Mouse (Mus musculus): ENCODE measurements at regions not wholly inside any gene's neighbourhood (a gene's known extent, or its start where the extent isn't known, plus 50 kb on each side); places are given as distances from the start of the nearest gene placed in this dataset.

- H3K9me3 ChIP-seq (ENCODE audit: low read length): no peaks in the 10 kb centered on the region
- H3K36me3 ChIP-seq (ENCODE audit: insufficient read depth, low read length): no peaks in the 10 kb centered on the region
- no peak overlapping the region for H3K4me3 ChIP-seq (ENCODE audit: low read length)
- no peak for ATAC-seq (ENCODE audit: low FRiP score, low TSS enrichment)
- no peak overlapping the region for H3K4me2 ChIP-seq (replicated peaks; ENCODE audit: low read depth, low read length)
- no peaks in the 10 kb centered on the region for H3K27me3 ChIP-seq (ENCODE audit: insufficient read depth, low read length)
- H3K4me1 ChIP-seq (ENCODE audit: insufficient read depth, low read length): no peaks in the 10 kb centered on the region
- H3K27ac ChIP-seq (ENCODE audit: low read length): no peak overlapping the region
- 90% methylated on average over 6 of the region's 6 CpGs for WGBS
- no peak overlapping the region for H3K9ac ChIP-seq (replicated peaks; ENCODE audit: low read length)
Measured at GRCm38 (mm10) chr7:136283770-136284169, 567.6 kb upstream of the Mki67 start.

- WGBS: 100% methylated on average over 1 of the region's 1 CpGs
Measured at GRCm38 (mm10) chr7:136285606-136286005, 569.4 kb upstream of the Mki67 start.

GRCm38 (mm10) chr7:136293536-136294145 is 577.5 kb upstream of the Mki67 start:
- Histone ChIP-seq H3K27ac (ENCODE audit: low read length) (no peak overlapping the region), H3K9ac (replicated peaks; ENCODE audit: low read length) (no peak overlapping the region), H3K4me3 (ENCODE audit: low read length) (no peak overlapping the region), H3K4me1 (ENCODE audit: insufficient read depth, low read length) (peaks cover 14% of the 10 kb centered on the region), H3K36me3 (ENCODE audit: insufficient read depth, low read length) (no peaks in the 10 kb centered on the region), H3K4me2 (replicated peaks; ENCODE audit: low read depth, low read length) (no peak overlapping the region), H3K27me3 (ENCODE audit: insufficient read depth, low read length) (no peaks in the 10 kb centered on the region), H3K9me3 (ENCODE audit: low read length) (peaks cover 3% of the 10 kb centered on the region; the same call in 1 of the 2 replicates)
- WGBS: 69% methylated on average over 6 of the region's 6 CpGs
- ATAC-seq (ENCODE audit: low FRiP score, low TSS enrichment): no peak

More at GRCm38 (mm10) chr7:136285606-136286005, 569.4 kb upstream of the Mki67 start:
- H3K4me1 ChIP-seq (ENCODE audit: insufficient read depth, low read length): 0 out of 2 replicates have a peak, but pooled peaks cover 6% of the 10 kb centered on the region
- H3K36me3 ChIP-seq (ENCODE audit: insufficient read depth, low read length): no peaks in the 10 kb centered on the region
- no peak overlapping the region for H3K4me2 ChIP-seq (replicated peaks; ENCODE audit: low read depth, low read length)
- no peak overlapping the region for H3K4me3 ChIP-seq (ENCODE audit: low read length)
- H3K27ac ChIP-seq (ENCODE audit: low read length): no peak overlapping the region
- no peak for ATAC-seq (ENCODE audit: low FRiP score, low TSS enrichment)
- peaks cover 3% of the 10 kb centered on the region; the same call in 1 of the 2 replicates for H3K9me3 ChIP-seq (ENCODE audit: low read length)
- no peak overlapping the region for H3K9ac ChIP-seq (replicated peaks; ENCODE audit: low read length)
- H3K27me3 ChIP-seq (ENCODE audit: insufficient read depth, low read length): no peaks in the 10 kb centered on the region

- H3K27ac ChIP-seq (ENCODE audit: low read length): no peak overlapping the region
- ATAC-seq (ENCODE audit: low FRiP score, low TSS enrichment): no peak
- H3K4me2 ChIP-seq (replicated peaks; ENCODE audit: low read depth, low read length): no peak overlapping the region
- no peaks in the 10 kb centered on the region for H3K27me3 ChIP-seq (ENCODE audit: insufficient read depth, low read length)
- H3K9ac ChIP-seq (replicated peaks; ENCODE audit: low read length): no peak overlapping the region
- H3K36me3 ChIP-seq (ENCODE audit: insufficient read depth, low read length): no peaks in the 10 kb centered on the region
- H3K4me3 ChIP-seq (ENCODE audit: low read length): no peak overlapping the region
- H3K4me1 ChIP-seq (ENCODE audit: insufficient read depth, low read length): peaks cover 14% of the 10 kb centered on the region
- no peaks in the 10 kb centered on the region for H3K9me3 ChIP-seq (ENCODE audit: low read length)
- WGBS: 43% methylated on average over 4 of the region's 4 CpGs
Measured at GRCm38 (mm10) chr7:136294445-136294844, 578.3 kb upstream of the Mki67 start.

GRCm38 (mm10) chr7:136297901-136298513 is 581.8 kb upstream of the Mki67 start:
- Histone ChIP-seq H3K9ac (replicated peaks; ENCODE audit: low read length) (no peak overlapping the region), H3K27me3 (ENCODE audit: insufficient read depth, low read length) (no peaks in the 10 kb centered on the region), H3K4me2 (replicated peaks; ENCODE audit: low read depth, low read length) (no peak overlapping the region), H3K4me3 (ENCODE audit: low read length) (no peak overlapping the region), H3K36me3 (ENCODE audit: insufficient read depth, low read length) (no peaks in the 10 kb centered on the region), H3K4me1 (ENCODE audit: insufficient read depth, low read length) (no peaks in the 10 kb centered on the region), H3K9me3 (ENCODE audit: low read length) (no peaks in the 10 kb centered on the region), H3K27ac (ENCODE audit: low read length) (no peak overlapping the region)
- ATAC-seq (ENCODE audit: low FRiP score, low TSS enrichment): no peak
- WGBS: 83% methylated on average over 2 of the region's 2 CpGs

- ATAC-seq (ENCODE audit: low FRiP score, low TSS enrichment): no peak
- WGBS: 71% methylated on average over 4 of the region's 4 CpGs
Measured at GRCm38 (mm10) chr7:136306137-136306536, 588.3 kb upstream of the Mgmt start.

GRCm38 (mm10) chr7:136308765-136309164 is 585.6 kb upstream of the Mgmt start:
- no peaks in the 10 kb centered on the region for H3K4me1 ChIP-seq (ENCODE audit: insufficient read depth, low read length)
- no peak overlapping the region for H3K4me3 ChIP-seq (ENCODE audit: low read length)
- H3K36me3 ChIP-seq (ENCODE audit: insufficient read depth, low read length): no peaks in the 10 kb centered on the region
- H3K9ac ChIP-seq (replicated peaks; ENCODE audit: low read length): no peak overlapping the region
- no peak for ATAC-seq (ENCODE audit: low FRiP score, low TSS enrichment)
- H3K27ac ChIP-seq (ENCODE audit: low read length): no peak overlapping the region
- no peak overlapping the region for H3K4me2 ChIP-seq (replicated peaks; ENCODE audit: low read depth, low read length)
- no peaks in the 10 kb centered on the region for H3K9me3 ChIP-seq (ENCODE audit: low read length)
- no peaks in the 10 kb centered on the region for H3K27me3 ChIP-seq (ENCODE audit: insufficient read depth, low read length)

More at GRCm38 (mm10) chr7:136306137-136306536, 588.3 kb upstream of the Mgmt start:
- Histone ChIP-seq H3K36me3 (ENCODE audit: insufficient read depth, low read length) (no peaks in the 10 kb centered on the region), H3K4me2 (replicated peaks; ENCODE audit: low read depth, low read length) (no peak overlapping the region), H3K4me3 (ENCODE audit: low read length) (no peak overlapping the region), H3K4me1 (ENCODE audit: insufficient read depth, low read length) (no peaks in the 10 kb centered on the region), H3K27me3 (ENCODE audit: insufficient read depth, low read length) (no peaks in the 10 kb centered on the region), H3K9me3 (ENCODE audit: low read length) (no peaks in the 10 kb centered on the region), H3K9ac (replicated peaks; ENCODE audit: low read length) (no peak overlapping the region), H3K27ac (ENCODE audit: low read length) (no peak overlapping the region)

GRCm38 (mm10) chr7:136327281-136327680 is 567.1 kb upstream of the Mgmt start:
- no peaks in the 10 kb centered on the region for H3K9me3 ChIP-seq (ENCODE audit: low read length)
- no peaks in the 10 kb centered on the region for H3K27me3 ChIP-seq (ENCODE audit: insufficient read depth, low read length)
- no peak overlapping the region for H3K27ac ChIP-seq (ENCODE audit: low read length)
- H3K36me3 ChIP-seq (ENCODE audit: insufficient read depth, low read length): no peaks in the 10 kb centered on the region
- ATAC-seq (ENCODE audit: low FRiP score, low TSS enrichment): no peak
- no peak overlapping the region for H3K9ac ChIP-seq (replicated peaks; ENCODE audit: low read length)
- 90% methylated on average over 4 of the region's 4 CpGs for WGBS
- no peak overlapping the region for H3K4me3 ChIP-seq (ENCODE audit: low read length)
- no peak overlapping the region for H3K4me2 ChIP-seq (replicated peaks; ENCODE audit: low read depth, low read length)
- no peaks in the 10 kb centered on the region for H3K4me1 ChIP-seq (ENCODE audit: insufficient read depth, low read length)

GRCm38 (mm10) chr7:136330431-136330830 is 564.0 kb upstream of the Mgmt start:
- Histone ChIP-seq H3K9me3 (ENCODE audit: low read length) (no peaks in the 10 kb centered on the region), H3K9ac (replicated peaks; ENCODE audit: low read length) (no peak overlapping the region), H3K4me2 (replicated peaks; ENCODE audit: low read depth, low read length) (no peak overlapping the region), H3K4me3 (ENCODE audit: low read length) (no peak overlapping the region), H3K27me3 (ENCODE audit: insufficient read depth, low read length) (no peaks in the 10 kb centered on the region; the same call in 1 of the 2 replicates), H3K36me3 (ENCODE audit: insufficient read depth, low read length) (no peaks in the 10 kb centered on the region), H3K4me1 (ENCODE audit: insufficient read depth, low read length) (no peaks in the 10 kb centered on the region), H3K27ac (ENCODE audit: low read length) (no peak overlapping the region)
- WGBS: 100% methylated on average over 1 of the region's 1 CpGs
- ATAC-seq (ENCODE audit: low FRiP score, low TSS enrichment): no peak

GRCm38 (mm10) chr7:136332805-136333204 is 561.6 kb upstream of the Mgmt start:
- 43% methylated on average over 4 of the region's 4 CpGs for WGBS

More at GRCm38 (mm10) chr7:136332805-136333204, 561.6 kb upstream of the Mgmt start:
- Histone ChIP-seq H3K4me3 (ENCODE audit: low read length) (no peak overlapping the region), H3K9me3 (ENCODE audit: low read length) (no peaks in the 10 kb centered on the region), H3K4me1 (ENCODE audit: insufficient read depth, low read length) (no peaks in the 10 kb centered on the region), H3K36me3 (ENCODE audit: insufficient read depth, low read length) (no peaks in the 10 kb centered on the region), H3K9ac (replicated peaks; ENCODE audit: low read length) (no peak overlapping the region), H3K27me3 (ENCODE audit: insufficient read depth, low read length) (no peaks in the 10 kb centered on the region; the same call in 1 of the 2 replicates), H3K27ac (ENCODE audit: low read length) (no peak overlapping the region), H3K4me2 (replicated peaks; ENCODE audit: low read depth, low read length) (no peak overlapping the region)
- no peak for ATAC-seq (ENCODE audit: low FRiP score, low TSS enrichment)

All from kidney, embryonic 16.5 days (tissue).